ENCODE assay signal across 24 mouse cellular contexts in genomic region chr2:31040487-31040886, GRCm38 (mm10).
"Had no signal": no experiment of that assay in that cellular context is flagged by ENCODE, and none has a peak within 500 bp of the region (broad histone marks: within the 10 kb centered on the region; RNA-seq: fewer than 3 reads in every experiment).

No protein-coding gene starts in this region.

- H3K4me2 ChIP-seq: embryonic facial prominence, embryonic 12.5 days; embryonic facial prominence, embryonic 13.5 days; embryonic facial prominence, embryonic 15.5 days; forebrain, embryonic 12.5 days; forebrain, embryonic 13.5 days; forebrain, embryonic 15.5 days had no signal

- H3K9me3 ChIP-seq: embryonic facial prominence, embryonic 10.5 days; forebrain, embryonic 12.5 days; forebrain, embryonic 13.5 days; forebrain, embryonic 15.5 days; heart, embryonic 10.5 days had no signal

- H3K27me3 ChIP-seq: embryonic facial prominence, embryonic 12.5 days; embryonic facial prominence, embryonic 13.5 days; embryonic facial prominence, embryonic 15.5 days; forebrain, embryonic 12.5 days; forebrain, embryonic 13.5 days; forebrain, embryonic 15.5 days had no signal

- ATAC-seq: forebrain, embryonic 13.5 days; forebrain, embryonic 14.5 days; forebrain, embryonic 15.5 days; forebrain, embryonic 16.5 days; forebrain, postnatal 0 days had no signal

- H3K4me3 ChIP-seq: embryonic facial prominence, embryonic 10.5 days; embryonic facial prominence, embryonic 12.5 days; embryonic facial prominence, embryonic 13.5 days; embryonic facial prominence, embryonic 15.5 days; erythroblast, embryonic 14.5 days; forebrain, embryonic 10.5 days; forebrain, embryonic 12.5 days; forebrain, embryonic 13.5 days; forebrain, embryonic 15.5 days; gastrocnemius, adult 2 months; heart, adult 2 months; heart, embryonic 10.5 days had no signal

- DNase-seq: cerebellum, adult 9-11 months; cerebellum, postnatal 25 days; cerebellum, postnatal 36 days; embryo, embryonic 11 days; forebrain, postnatal 0 days; gastrocnemius, adult 2 months; gastrocnemius, postnatal 10 days; gastrocnemius, postnatal 14 days; gastrocnemius, postnatal 25 days; gastrocnemius, postnatal 36 days; heart, adult 18-20 months; heart, adult 2 months had no signal

- H3K27ac ChIP-seq: embryonic facial prominence, embryonic 10.5 days; embryonic facial prominence, embryonic 12.5 days; embryonic facial prominence, embryonic 13.5 days; embryonic facial prominence, embryonic 15.5 days; forebrain, embryonic 10.5 days; forebrain, embryonic 12.5 days; forebrain, embryonic 13.5 days; forebrain, embryonic 15.5 days; gastrocnemius, adult 2 months; heart, adult 2 months; heart, embryonic 10.5 days had no signal

- H3K9ac ChIP-seq: embryonic facial prominence, embryonic 12.5 days; embryonic facial prominence, embryonic 13.5 days; embryonic facial prominence, embryonic 15.5 days; forebrain, embryonic 12.5 days; forebrain, embryonic 13.5 days; forebrain, embryonic 15.5 days; forebrain, postnatal 0 days had no signal

- H3K4me1 ChIP-seq: embryonic facial prominence, embryonic 10.5 days; embryonic facial prominence, embryonic 12.5 days; embryonic facial prominence, embryonic 13.5 days; embryonic facial prominence, embryonic 15.5 days; forebrain, embryonic 10.5 days; forebrain, embryonic 12.5 days; forebrain, embryonic 13.5 days; forebrain, embryonic 15.5 days; heart, embryonic 10.5 days had no signal
